Comparison of ENCODE assay signal across 8 mouse cellular contexts in genomic region chr13:93305636-93306035, GRCm38 (mm10). TPM values are rescaled to one million over a fixed set of nuclear protein-coding genes. Genes with fewer than 3 reads are reported as not detected.
DNase-seq lines count a peak whose midpoint lies in the region; ATAC-seq and TF ChIP-seq lines count a peak whose summit lies in the region.

No protein-coding gene starts in this region.

- H3K4me3 ChIP-seq in kidney, postnatal 0 days (replicated peaks; ENCODE audit: low read depth, low read length) = peak overlapping the region; percentile 94
- peak overlapping the region; percentile 75 for H3K4me3 ChIP-seq in hindbrain, embryonic 13.5 days
- H3K4me3 ChIP-seq in midbrain, embryonic 15.5 days = peak overlapping the region; percentile 96
- no peak overlapping the region for H3K4me3 ChIP-seq in lung, adult 2 months (replicated peaks; ENCODE audit: extremely low read depth, low read depth, low read length)

- WGBS in kidney, postnatal 0 days = 11% methylated on average over 7 of the region's 7 CpGs
- WGBS in hindbrain, embryonic 13.5 days = 13% methylated on average over 7 of the region's 7 CpGs
- 8% methylated on average over 7 of the region's 7 CpGs for WGBS in midbrain, embryonic 15.5 days
- 58% methylated on average over 7 of the region's 7 CpGs for WGBS in lung, adult 2 months

- no peaks in the 10 kb centered on the region for H3K9me3 ChIP-seq in kidney, postnatal 0 days (replicated peaks; ENCODE audit: low read length)
- H3K9me3 ChIP-seq in hindbrain, embryonic 13.5 days = no peaks in the 10 kb centered on the region
- H3K9me3 ChIP-seq in midbrain, embryonic 15.5 days = no peaks in the 10 kb centered on the region

- TF ChIP-seq CTCF in kidney, postnatal 0 days (IDR thresholded peaks at IDR 0.05; ENCODE audit: low read depth) = no peak
- TF ChIP-seq CTCF in lung, adult 2 months (IDR thresholded peaks at IDR 0.05; ENCODE audit: insufficient read depth, low read length) = no peak

- H3K27me3 ChIP-seq in kidney, postnatal 0 days (ENCODE audit: insufficient read depth, low read length) = no peaks in the 10 kb centered on the region
- H3K27me3 ChIP-seq in hindbrain, embryonic 13.5 days = no peaks in the 10 kb centered on the region
- H3K27me3 ChIP-seq in midbrain, embryonic 15.5 days (replicated peaks) = no peaks in the 10 kb centered on the region

- no peak overlapping the region for H3K27ac ChIP-seq in kidney, postnatal 0 days
- no peak overlapping the region for H3K27ac ChIP-seq in hindbrain, embryonic 13.5 days
- H3K27ac ChIP-seq in midbrain, embryonic 15.5 days = no peak overlapping the region

- no peak overlapping the region for H3K9ac ChIP-seq in kidney, postnatal 0 days (ENCODE audit: low read depth, low read length)
- H3K9ac ChIP-seq in hindbrain, embryonic 13.5 days = peak overlapping the region; percentile 58
- peak overlapping the region; percentile 16; the same call in 1 of the 2 replicates for H3K9ac ChIP-seq in midbrain, embryonic 15.5 days

- ATAC-seq in kidney, postnatal 0 days (replicated peaks; ENCODE audit: low FRiP score, low read depth) = no peak
- no peak for ATAC-seq in hindbrain, embryonic 13.5 days (ENCODE audit: low FRiP score)
- no peak for ATAC-seq in midbrain, embryonic 15.5 days (replicated peaks)

- H3K36me3 ChIP-seq in kidney, postnatal 0 days (ENCODE audit: insufficient read depth, low read length) = no peaks in the 10 kb centered on the region
- no peaks in the 10 kb centered on the region for H3K36me3 ChIP-seq in hindbrain, embryonic 13.5 days
- H3K36me3 ChIP-seq in midbrain, embryonic 15.5 days (replicated peaks) = no peaks in the 10 kb centered on the region

- no peak for DNase-seq in kidney, postnatal 0 days (ENCODE audit: low spot score)
- no peak for DNase-seq in kidney, postnatal 14 days
- DNase-seq in embryo, embryonic 9.5 days (ENCODE audit: extremely low spot score) = peak; percentile 19
- DNase-seq in right cerebral cortex, postnatal 36 days (ENCODE audit: low spot score in 2 of 2) = no peak
- no peak for DNase-seq in lung, adult 2 months
- DNase-seq in thymus, postnatal 10 days (ENCODE audit: low spot score in 2 of 2) = no peak

- peak overlapping the region; percentile 81 for H3K4me2 ChIP-seq in kidney, postnatal 0 days (ENCODE audit: low read length)
- peak overlapping the region; percentile 76 for H3K4me2 ChIP-seq in hindbrain, embryonic 13.5 days
- H3K4me2 ChIP-seq in midbrain, embryonic 15.5 days = peak overlapping the region; percentile 78

- no peaks in the 10 kb centered on the region for H3K4me1 ChIP-seq in kidney, postnatal 0 days (replicated peaks; ENCODE audit: insufficient read depth, low read length)
- peaks cover 46% of the 10 kb centered on the region for H3K4me1 ChIP-seq in hindbrain, embryonic 13.5 days (replicated peaks)
- peaks cover 43% of the 10 kb centered on the region for H3K4me1 ChIP-seq in midbrain, embryonic 15.5 days
- peaks cover 5% of the 10 kb centered on the region for H3K4me1 ChIP-seq in lung, adult 2 months (ENCODE audit: control insufficient read depth, insufficient read depth, low read length)

- no peak for TF ChIP-seq POLR2A in lung, adult 2 months (IDR thresholded peaks at IDR 0.05; ENCODE audit: borderline replicate concordance, extremely low read depth, low read depth, low read length)

RNA-seq across cellular contexts. Expression of gene Homer1, which starts 6.2 kb away (rescaled TPM):
- polyA plus RNA-seq in kidney, postnatal 0 days (2015; fragmentation: Nextera tagmentation; extraction: Ambion mirVana) = 3.2 and 3.6 TPM in 2 replicates
- 11.7 and 11.8 TPM in 2 replicates for polyA plus RNA-seq in hindbrain, embryonic 13.5 days (2015; fragmentation: Nextera tagmentation; extraction: Ambion mirVana)
- polyA plus RNA-seq in midbrain, embryonic 15.5 days (2015; fragmentation: Nextera tagmentation; extraction: Ambion mirVana) = 11.0 and 11.1 TPM in 2 replicates
- 1.9 and 2.0 TPM in 2 replicates for polyA plus RNA-seq in lung, adult 2 months (2012; rRNA removed)
